Mouse (Mus musculus): ENCODE measurements around the gene Hirip3.
"Not testable (repeated sequence)": the region's sequence is repeated elsewhere in the genome, so short reads cannot be mapped to it uniquely, and the experiment has no call there.

Gene Hirip3

GRCm38 (mm10) chr7:126855641-126856040, 6.1 kb upstream of the Hirip3 start:
- no peak for DNase-seq (ENCODE audit: low spot score)

- DNase-seq (ENCODE audit: low spot score), result no peak
These were observed 4.9 kb upstream of the Hirip3 start for GRCm38 (mm10) chr7:126856741-126857420.

GRCm38 (mm10) chr7:126860987-126861386, 785 bp upstream of the Hirip3 start:
- no peak for DNase-seq (ENCODE audit: low spot score)

GRCm38 (mm10) chr7:126862147-126862784, 494 bp downstream of the Hirip3 start, which contains the start of gene Ino80e:
Gene Ino80e (minus strand): TSS chr7:126862377.
- DNase-seq (ENCODE audit: low spot score), result peak; percentile 99

GRCm38 (mm10) chr7:126863791-126864190, 2.0 kb downstream of the Hirip3 start:
- no peak for DNase-seq (ENCODE audit: low spot score)

- DNase-seq (ENCODE audit: low spot score), result no peak
These were observed 5.8 kb downstream of the Hirip3 start for GRCm38 (mm10) chr7:126867534-126867933.

- DNase-seq (ENCODE audit: low spot score), result no peak
These were observed 6.2 kb downstream of the Hirip3 start for GRCm38 (mm10) chr7:126868003-126868402.

- DNase-seq (ENCODE audit: low spot score), result no peak
These were observed 8.2 kb downstream of the Hirip3 start for GRCm38 (mm10) chr7:126869780-126870519.

GRCm38 (mm10) chr7:126870520-126870891, 8.7 kb downstream of the Hirip3 start:
- no peak for DNase-seq (ENCODE audit: low spot score)

GRCm38 (mm10) chr7:126877239-126877638, 15.5 kb downstream of the Hirip3 start:
- no peak for DNase-seq (ENCODE audit: low spot score)

GRCm38 (mm10) chr7:126881040-126881439, 19.3 kb downstream of the Hirip3 start:
- no peak for DNase-seq (ENCODE audit: low spot score)

GRCm38 (mm10) chr7:126883731-126884181, 22.0 kb downstream of the Hirip3 start:
- peak; percentile 48 for DNase-seq (ENCODE audit: low spot score)

- peak; percentile 97 for DNase-seq (ENCODE audit: low spot score)
These were observed 22.8 kb downstream of the Hirip3 start, which contains the start of gene Taok2 for GRCm38 (mm10) chr7:126884286-126885164. Gene Taok2 (minus strand): TSS chr7:126884703.

- DNase-seq (ENCODE audit: low spot score), result no peak
These were observed 25.5 kb downstream of the Hirip3 start for GRCm38 (mm10) chr7:126887281-126887680.

- DNase-seq (ENCODE audit: low spot score), result peak; percentile 29
These were observed 27.1 kb downstream of the Hirip3 start for GRCm38 (mm10) chr7:126888852-126889251.

- no peak for DNase-seq (ENCODE audit: low spot score)
These were observed 35.1 kb downstream of the Hirip3 start for GRCm38 (mm10) chr7:126896912-126897311.

- no peak for DNase-seq (ENCODE audit: low spot score)
These were observed 35.8 kb downstream of the Hirip3 start for GRCm38 (mm10) chr7:126897390-126898101.

GRCm38 (mm10) chr7:126898102-126898990, 36.6 kb downstream of the Hirip3 start:
- DNase-seq (ENCODE audit: low spot score), result peak; percentile 95

GRCm38 (mm10) chr7:126899781-126900180, 38.0 kb downstream of the Hirip3 start:
- DNase-seq (ENCODE audit: low spot score), result not testable (repeated sequence)

- DNase-seq (ENCODE audit: low spot score), result no peak
These were observed 43.8 kb downstream of the Hirip3 start for GRCm38 (mm10) chr7:126905590-126905989.

Data from embryo, embryonic 10.5 days (tissue).